16 mouse cellular contexts compared by ENCODE assay signal in genomic region chr10:63121961-63122360, GRCm38 (mm10). TPM values are rescaled to one million over a fixed set of nuclear protein-coding genes. Genes with fewer than 3 reads are reported as not detected.
"Had no signal": no experiment of that assay in that cellular context is flagged by ENCODE, and none has a peak within 500 bp of the region (broad histone marks: within the 10 kb centered on the region; RNA-seq: fewer than 3 reads in every experiment).

No protein-coding gene starts in this region.

- H3K27ac ChIP-seq: kidney, embryonic 15.5 days; limb, embryonic 12.5 days; limb, embryonic 15.5 days; liver, embryonic 12.5 days; liver, embryonic 15.5 days; neural tube, embryonic 15.5 days; stomach, postnatal 0 days had no signal

- H3K9me3 ChIP-seq: kidney, embryonic 15.5 days; limb, embryonic 12.5 days; limb, embryonic 15.5 days; liver, embryonic 12.5 days; liver, embryonic 15.5 days; neural tube, embryonic 15.5 days had no signal

- H3K4me3 ChIP-seq: kidney, embryonic 15.5 days; limb, embryonic 12.5 days; limb, embryonic 15.5 days; liver, embryonic 12.5 days; liver, embryonic 15.5 days; myocyte; neural tube, embryonic 15.5 days had no signal

- DNase-seq: lung, adult 2 months; right cerebral cortex, postnatal 14 days; thymus, adult 2 months had no signal

- H3K4me1 ChIP-seq: kidney, embryonic 15.5 days; limb, embryonic 12.5 days; limb, embryonic 15.5 days; liver, embryonic 12.5 days; liver, embryonic 15.5 days; neural tube, embryonic 15.5 days had no signal

- H3K9ac ChIP-seq: kidney, embryonic 15.5 days; limb, embryonic 12.5 days; limb, embryonic 15.5 days; liver, embryonic 12.5 days; liver, embryonic 15.5 days; neural tube, embryonic 15.5 days had no signal

- ATAC-seq: liver, embryonic 12.5 days had no signal

- H3K4me2 ChIP-seq: kidney, embryonic 15.5 days; limb, embryonic 12.5 days; limb, embryonic 15.5 days; liver, embryonic 12.5 days; liver, embryonic 15.5 days had no signal

- H3K27me3 ChIP-seq: kidney, embryonic 15.5 days; limb, embryonic 12.5 days; limb, embryonic 15.5 days; liver, embryonic 12.5 days; liver, embryonic 15.5 days; neural tube, embryonic 15.5 days had no signal

- H3K36me3 ChIP-seq: kidney, embryonic 15.5 days; limb, embryonic 12.5 days; limb, embryonic 15.5 days; liver, embryonic 12.5 days; liver, embryonic 15.5 days; neural tube, embryonic 15.5 days had no signal

RNA-seq across cellular contexts. Expression of gene Atoh7, which starts 22.5 kb away (rescaled TPM):
- total RNA-seq: megakaryocyte progenitor cell, adult 5-6 weeks; megakaryocyte-erythroid progenitor cell, adult 5-6 weeks; monocyte, adult 5-6 weeks had no signal
- polyA plus RNA-seq: kidney, embryonic 15.5 days; limb, embryonic 15.5 days; liver, embryonic 12.5 days; liver, embryonic 15.5 days; lung, adult 2 months; lung, embryonic 16.5 days; myocyte; stomach, embryonic 14.5 days; stomach, postnatal 0 days had no signal
